Mouse (Mus musculus) left cerebral cortex, adult 18-20 months (tissue): ENCODE measurements at regions not wholly inside any gene's neighbourhood (a gene's known extent, or its start where the extent isn't known, plus 50 kb on each side); places are given as distances from the start of the nearest gene placed in this dataset.

ENCODE experiments used
- DNase-seq, 2 experiments: peaks; one replicate each; pipeline ENCODE4 v3.0.0; 2021 to 2022; ENCODE audit warnings: low spot score in 2 of 2, mixed read lengths in 1 of 2

DNA sequence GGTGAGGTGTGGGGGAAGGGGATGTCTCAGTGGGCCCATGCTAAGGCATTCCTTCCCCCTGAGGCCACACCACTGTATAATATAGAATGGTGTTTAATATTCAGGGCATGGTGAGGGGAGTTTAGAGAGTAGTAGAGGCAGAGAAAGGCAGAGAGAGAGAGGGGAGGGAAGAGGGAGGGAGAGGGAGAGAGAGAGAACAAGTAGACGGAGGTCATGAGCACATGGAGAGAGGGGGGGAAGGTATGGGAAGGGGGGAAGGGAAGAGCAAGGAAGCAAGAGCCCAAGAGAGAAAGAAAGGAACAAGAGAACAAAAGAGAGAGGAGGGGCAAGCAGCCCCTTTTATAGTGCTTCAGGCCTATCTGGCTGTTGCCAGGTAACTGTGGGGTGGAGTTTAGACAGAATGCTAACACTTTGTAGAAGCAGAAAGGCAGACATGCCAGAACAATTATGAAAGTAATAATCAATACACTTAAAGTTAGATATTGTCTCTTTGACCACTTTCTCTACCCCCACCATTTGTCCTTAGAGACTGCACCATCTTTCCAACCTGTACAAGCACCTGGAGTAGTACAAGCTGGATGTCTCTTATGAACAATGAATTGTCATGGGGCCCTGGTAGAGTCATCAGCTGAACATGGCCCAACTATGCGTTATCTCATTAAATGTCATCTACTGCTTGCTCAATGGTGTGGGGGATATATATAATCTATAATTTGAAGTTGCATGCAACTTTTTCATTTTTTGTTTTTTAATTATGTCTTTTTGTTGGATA is 422.6 kb downstream of the Nbas start:
- no peak for DNase-seq

DNA sequence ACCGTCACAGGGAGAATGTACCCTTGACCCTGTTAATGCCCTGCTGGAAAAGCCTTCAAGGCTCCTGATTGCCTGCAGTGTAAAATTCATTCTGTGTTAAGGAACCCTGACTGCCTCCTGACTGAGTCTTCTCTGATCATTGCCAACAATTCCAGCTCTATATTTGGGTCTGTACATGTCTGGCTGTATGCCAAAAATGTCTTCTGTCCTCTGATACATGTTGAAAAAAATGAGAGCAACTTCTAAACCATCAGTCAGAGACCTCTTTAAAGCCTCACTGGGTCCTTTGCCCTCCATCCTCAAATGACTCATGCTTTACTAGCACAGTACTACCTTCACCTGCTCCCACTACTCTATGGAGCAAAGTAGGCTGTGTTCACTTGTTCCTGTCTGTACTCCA is 408.3 kb downstream of the Nbas start:
- DNase-seq: no peak

DNA sequence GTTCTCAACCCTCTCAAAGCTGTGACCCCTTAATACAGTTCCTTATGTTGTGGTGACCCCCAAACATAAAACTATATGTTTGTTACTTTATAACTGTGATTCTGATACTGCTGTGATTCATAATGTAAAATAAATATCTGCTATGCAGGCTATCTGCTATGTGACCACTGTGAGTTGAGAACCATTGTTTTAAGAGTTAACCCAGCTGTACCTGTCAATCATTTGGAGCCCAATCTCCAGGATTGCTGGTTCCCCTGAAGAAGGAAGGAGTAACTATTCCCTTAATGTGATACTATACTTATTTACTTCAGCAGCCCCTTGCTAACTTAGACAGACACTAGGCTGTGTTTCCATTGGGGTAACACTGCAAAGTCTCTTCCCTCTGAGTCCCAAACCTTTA is 400.5 kb downstream of the Nbas start:
- no peak for DNase-seq

- DNase-seq: no peak
Observed at GRCm38 (mm10) chr12:13668485-13669022, 399.6 kb downstream of the Nbas start.

DNA sequence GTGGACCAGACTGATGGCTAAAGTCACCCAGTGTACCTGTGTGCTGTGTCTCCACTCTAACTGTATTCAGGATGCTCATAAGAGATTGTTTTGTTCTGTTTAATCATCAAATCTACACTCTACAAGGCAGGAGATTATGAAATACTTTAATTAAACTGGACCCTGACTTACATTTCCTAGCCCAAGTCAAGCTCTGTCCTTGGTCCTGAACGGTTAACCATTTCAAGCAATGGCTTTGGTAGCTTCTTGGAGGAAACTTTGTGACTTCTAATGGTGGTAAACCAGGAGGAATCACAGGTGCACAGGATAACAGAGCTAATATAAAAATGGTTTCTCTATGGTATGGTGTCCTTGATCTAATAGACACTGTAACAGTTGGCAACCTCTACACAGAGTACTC is 370.4 kb downstream of the Nbas start:
- no peak for DNase-seq
